Mouse (Mus musculus) testis, adult 2 months (tissue): ENCODE results near the gene Clec4a1. TPM values are rescaled to one million over a fixed set of nuclear protein-coding genes. Genes with fewer than 3 reads are reported as not detected.

Experiments used
- H3K27ac ChIP-seq: fragments of 200-500 bp; 2 replicates; pipeline ENCODE4 v1.5.1; 2012; ENCODE audit warnings: low read depth, low read length; ENCODE audit not compliant: control insufficient read depth, insufficient read depth
- H3K27me3 ChIP-seq: fragments of 200-500 bp; 2 replicates; pipeline ENCODE4 v1.6.1; 2012; ENCODE audit warnings: mild to moderate bottlenecking, low read length, moderate library complexity; ENCODE audit not compliant: control insufficient read depth, insufficient read depth
- H3K36me3 ChIP-seq: fragments of 200-500 bp; 2 replicates; pipeline ENCODE4 v1.6.1; 2012; ENCODE audit warnings: mild to moderate bottlenecking, low read length; ENCODE audit not compliant: control insufficient read depth, insufficient read depth
- H3K4me1 ChIP-seq: fragments of 200-500 bp; 2 replicates; pipeline ENCODE4 v1.6.1; 2012; ENCODE audit warnings: low read length; ENCODE audit not compliant: control insufficient read depth, insufficient read depth
- H3K4me3 ChIP-seq: fragments of 200-500 bp; 2 replicates; pipeline ENCODE4 v1.5.1; 2012; ENCODE audit warnings: low read depth, mild to moderate bottlenecking, low read length, moderate library complexity, mixed read lengths; ENCODE audit not compliant: control insufficient read depth
- CTCF ChIP-seq: fragments of 200-500 bp; IDR thresholded peaks from 2 replicates; pipeline ENCODE4 v1.5.1; 2012; ENCODE audit warnings: low read depth, mild to moderate bottlenecking, inconsistent platforms, low read length, moderate library complexity; ENCODE audit not compliant: control insufficient read depth, insufficient read depth, insufficient replicate concordance
- POLR2A ChIP-seq: fragments of 200-500 bp; IDR thresholded peaks from 2 replicates; pipeline ENCODE4 v1.6.1; 2012; ENCODE audit warnings: low read depth, mild to moderate bottlenecking, inconsistent platforms, low read length, moderate library complexity; ENCODE audit not compliant: control insufficient read depth
- polyA plus RNA-seq: library from polyadenylated mRNA; depleted of rRNA; stranded (reverse); fragments of >200 nt; gene quantifications from 2 replicates; pipeline ENCODE4 v1.2.3, GENCODE M21; 2012; rRNA removed

Gene Clec4a1
- 0.48 and 0.58 TPM in 2 replicates for polyA plus RNA-seq

GRCm38 (mm10) chr6:122921451-122921850 is at the start of gene Clec4a1:
Clec4a1 (plus strand) TSS chr6:122921848.
- Histone ChIP-seq H3K27ac (no peak within 1 kb of the TSS), H3K4me3 (no peak within 1 kb of the TSS), H3K4me1 (no peaks in the 10 kb centered on the region), H3K27me3 (no peaks in the 10 kb centered on the region), H3K36me3 (no peaks in the 10 kb centered on the region)
- no peak for TF ChIP-seq CTCF
- no peak for TF ChIP-seq POLR2A

GRCm38 (mm10) chr6:122872800-122873199 is 48.8 kb upstream of the Clec4a1 start:
- Histone ChIP-seq H3K4me1 (no peaks in the 10 kb centered on the region; the same call in 1 of the 2 replicates), H3K27me3 (no peaks in the 10 kb centered on the region), H3K4me3 (no peak overlapping the region), H3K27ac (no peak overlapping the region), H3K36me3 (no peaks in the 10 kb centered on the region)
- TF ChIP-seq POLR2A (no peak), CTCF (no peak)

DNA sequence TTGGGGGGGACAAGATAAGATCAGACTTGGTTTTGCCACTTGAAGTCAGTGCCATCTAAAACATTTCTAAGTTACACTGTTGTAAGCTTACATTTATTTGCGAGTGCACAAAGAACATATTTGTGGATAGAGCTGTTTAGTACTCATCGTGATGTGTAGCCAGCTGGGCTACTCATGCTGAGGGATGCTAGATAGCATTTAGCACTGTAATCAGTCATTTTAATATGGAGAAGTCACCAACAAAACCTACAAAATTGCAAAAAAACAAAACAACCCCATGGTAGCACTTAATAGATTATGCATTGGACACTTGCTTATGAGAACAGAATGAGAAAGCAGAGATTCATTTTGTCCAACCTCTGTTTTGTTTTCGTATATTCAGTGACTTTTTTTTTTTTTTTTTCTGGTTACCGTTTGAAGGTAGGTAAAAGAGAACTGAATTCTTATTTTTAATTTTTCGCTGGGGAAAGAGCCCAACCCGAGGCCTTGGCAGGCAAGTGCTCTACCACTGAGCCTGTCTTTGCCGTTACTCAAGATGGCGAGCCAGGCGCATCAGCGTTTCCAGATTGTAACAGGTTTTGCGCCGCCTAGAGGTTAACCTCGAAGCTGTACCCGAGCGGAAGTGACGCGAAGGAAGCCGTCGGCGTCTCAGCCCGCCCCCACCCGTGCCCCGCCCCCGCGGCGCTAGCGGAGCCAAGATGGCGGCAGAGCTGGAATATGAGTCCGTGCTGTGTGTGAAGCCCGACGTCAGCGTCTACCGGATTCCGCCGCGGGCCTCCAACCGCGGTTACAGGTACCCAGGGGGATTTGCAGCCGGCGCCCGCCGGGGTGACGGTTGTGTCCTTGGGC is 47.6 kb upstream of the Clec4a1 start, which contains the start of gene Necap1:
Gene Necap1 (plus strand): TSS at position 604 of the 849 bp plus-strand sequence.
- TF ChIP-seq CTCF (peak; percentile 79; the same call in 1 of the 2 replicates), POLR2A (peak; percentile 97; the same call in 1 of the 2 replicates)
- Histone ChIP-seq H3K4me3 (peak within 1 kb of the TSS; percentile 92), H3K4me1 (no peaks in the 10 kb centered on the region; the same call in 1 of the 2 replicates), H3K27me3 (no peaks in the 10 kb centered on the region), H3K27ac (peak within 1 kb of the TSS; percentile 90), H3K36me3 (no peaks in the 10 kb centered on the region)

- peak overlapping the region; percentile 82 for H3K27ac ChIP-seq
- H3K4me1 ChIP-seq = no peaks in the 10 kb centered on the region; the same call in 1 of the 2 replicates
- TF ChIP-seq CTCF = no peak
- TF ChIP-seq POLR2A = no peak
- peak overlapping the region; percentile 92 for H3K4me3 ChIP-seq
- no peaks in the 10 kb centered on the region for H3K36me3 ChIP-seq
- H3K27me3 ChIP-seq = no peaks in the 10 kb centered on the region
Observed at GRCm38 (mm10) chr6:122874720-122875389, 46.8 kb upstream of the Clec4a1 start.

DNA sequence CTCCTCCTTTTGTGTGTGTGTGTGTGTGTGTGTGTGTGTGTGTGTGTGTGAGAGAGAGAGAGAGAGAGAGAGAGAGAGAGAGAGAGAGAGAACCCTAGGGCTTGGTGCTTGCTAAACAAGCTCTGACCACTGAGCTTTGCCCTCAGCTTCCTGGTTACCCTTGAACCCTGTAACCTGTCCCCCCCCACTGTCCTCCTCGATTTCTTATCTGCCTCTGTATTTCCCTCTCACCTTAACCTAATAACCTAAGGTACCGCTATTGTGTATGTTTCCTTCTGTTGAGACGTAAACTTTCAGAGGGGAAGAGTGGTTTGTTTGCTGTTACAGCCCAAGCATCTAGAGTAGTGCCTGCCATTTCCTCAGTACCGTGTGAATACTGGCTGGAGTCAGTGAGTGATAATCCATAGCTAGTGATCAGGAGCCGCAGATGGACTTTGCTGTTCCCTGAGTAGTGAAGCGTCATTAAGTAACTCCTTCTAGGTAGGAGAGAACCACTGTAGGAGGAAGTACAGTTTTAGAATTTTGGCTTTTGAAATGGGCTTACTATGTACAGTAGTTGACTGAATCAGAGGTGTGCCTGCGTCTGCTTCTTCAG is 42.4 kb upstream of the Clec4a1 start:
- Histone ChIP-seq H3K27ac (no peak overlapping the region), H3K27me3 (no peaks in the 10 kb centered on the region), H3K4me3 (no peak overlapping the region), H3K36me3 (peaks cover 5% of the 10 kb centered on the region), H3K4me1 (no peaks in the 10 kb centered on the region; the same call in 1 of the 2 replicates)
- TF ChIP-seq POLR2A (no peak), CTCF (no peak)

- Histone ChIP-seq H3K27me3 (no peaks in the 10 kb centered on the region), H3K36me3 (peaks cover 7% of the 10 kb centered on the region)
Observed at GRCm38 (mm10) chr6:122879781-122880505, 41.7 kb upstream of the Clec4a1 start.

More at GRCm38 (mm10) chr6:122879781-122880505, 41.7 kb upstream of the Clec4a1 start:
- Histone ChIP-seq H3K27ac (no peak overlapping the region), H3K4me1 (no peaks in the 10 kb centered on the region; the same call in 1 of the 2 replicates), H3K4me3 (no peak overlapping the region)
- TF ChIP-seq POLR2A (no peak), CTCF (no peak)
